Mouse (Mus musculus) testis, adult 2 months (tissue): Measurements from ENCODE around the gene Ublcp1.

Experiments used
- CTCF ChIP-seq: fragments of 200-500 bp; IDR thresholded peaks from 2 replicates; pipeline ENCODE4 v1.5.1; 2012; ENCODE audit warnings: low read depth, mild to moderate bottlenecking, inconsistent platforms, low read length, moderate library complexity; ENCODE audit not compliant: control insufficient read depth, insufficient read depth, insufficient replicate concordance
- POLR2A ChIP-seq: fragments of 200-500 bp; IDR thresholded peaks from 2 replicates; pipeline ENCODE4 v1.6.1; 2012; ENCODE audit warnings: low read depth, mild to moderate bottlenecking, inconsistent platforms, low read length, moderate library complexity; ENCODE audit not compliant: control insufficient read depth

DNA sequence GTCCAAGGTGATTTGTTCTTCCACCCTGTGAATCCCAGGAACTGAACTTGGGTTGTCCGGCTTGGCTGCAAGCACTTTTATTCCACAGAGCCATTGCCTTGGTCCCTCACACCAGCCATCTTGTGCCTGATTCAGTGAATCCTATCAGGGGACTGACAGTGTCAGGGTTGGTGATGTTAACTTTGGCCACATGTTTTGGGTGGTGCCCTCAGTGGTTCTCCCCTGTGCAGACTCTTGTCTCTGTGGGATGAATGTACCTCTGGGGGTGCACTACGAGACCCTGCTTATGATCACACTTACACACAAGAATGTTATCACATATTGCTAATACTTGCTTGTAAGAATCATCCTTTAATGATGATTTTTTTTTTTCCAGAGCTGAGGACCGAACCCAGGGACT lies 40.3 kb downstream of the Ublcp1 start:
- TF ChIP-seq CTCF (no peak), POLR2A (no peak)
